9 mouse cellular contexts compared by ENCODE assay signal in the genomic region with DNA sequence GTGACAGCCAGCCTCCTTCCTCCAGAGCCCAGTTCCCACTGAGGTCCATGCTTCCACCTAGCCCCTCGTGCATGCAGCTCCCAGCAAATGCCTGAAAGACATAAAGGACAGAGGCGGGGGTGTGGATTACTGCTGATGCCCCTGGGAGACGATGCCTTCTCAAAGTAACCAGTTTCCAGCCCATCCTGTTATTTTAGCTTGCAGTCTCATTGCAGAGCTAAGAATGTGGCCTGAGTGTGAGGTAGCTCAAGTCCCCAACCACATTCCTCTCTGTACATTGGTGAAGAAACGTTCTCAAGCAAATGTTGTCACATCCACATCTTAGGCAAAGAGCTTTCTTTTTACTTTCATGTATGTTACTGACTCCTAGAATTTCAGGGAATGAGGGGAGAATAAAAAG. TPM values are rescaled to one million over a fixed set of nuclear protein-coding genes. Genes with fewer than 3 reads are reported as not detected.
DNase-seq lines count a peak whose midpoint lies in the region; ATAC-seq and TF ChIP-seq lines count a peak whose summit lies in the region.
"Had no signal": no experiment of that assay in that cellular context is flagged by ENCODE, and none has a peak within 500 bp of the region (broad histone marks: within the 10 kb centered on the region; RNA-seq: fewer than 3 reads in every experiment).

A gene (minus strand): TSS at position 101 of the 400 bp plus-strand sequence.

- H3ac ChIP-seq in C2C12 (ENCODE audit: control insufficient read depth, insufficient read length, low read depth): no peak within 1 kb of the TSS

- no peak within 1 kb of the TSS for H3K9ac ChIP-seq in intestine, embryonic 14.5 days (ENCODE audit: low read length)
- H3K9ac ChIP-seq in intestine, embryonic 16.5 days (ENCODE audit: low read depth, low read length): no peak within 1 kb of the TSS
- H3K9ac ChIP-seq in embryonic facial prominence, embryonic 11.5 days (replicated peaks; ENCODE audit: low read length): no peak within 1 kb of the TSS

- no peaks in the 10 kb centered on the region for H3K79me3 ChIP-seq in C2C12 (ENCODE audit: low read depth)

- no peaks in the 10 kb centered on the region for H3K79me2 ChIP-seq in C2C12 (ENCODE audit: control insufficient read depth, insufficient read depth)

- TF ChIP-seq CTCF in C2C12 (IDR thresholded peaks at IDR 0.05; ENCODE audit: control insufficient read depth, insufficient read depth, insufficient read length): no peak

- H3K4me1 ChIP-seq in intestine, embryonic 14.5 days (replicated peaks; ENCODE audit: control insufficient read depth, insufficient read depth, low read length): peaks cover 12% of the 10 kb centered on the region
- peaks cover 2% of the 10 kb centered on the region; the same call in 1 of the 2 replicates for H3K4me1 ChIP-seq in intestine, embryonic 16.5 days (ENCODE audit: control insufficient read depth, insufficient read depth, low read length)
- peaks cover 8% of the 10 kb centered on the region for H3K4me1 ChIP-seq in embryonic facial prominence, embryonic 11.5 days (ENCODE audit: control insufficient read depth, insufficient read depth, low read length)

- no peak within 1 kb of the TSS for H3K4me2 ChIP-seq in intestine, embryonic 14.5 days (ENCODE audit: low read length)
- no peak within 1 kb of the TSS for H3K4me2 ChIP-seq in intestine, embryonic 16.5 days (ENCODE audit: low read depth, low read length)
- H3K4me2 ChIP-seq in embryonic facial prominence, embryonic 11.5 days (ENCODE audit: low read depth, low read length): no peak within 1 kb of the TSS

- H3K4me3 ChIP-seq in intestine, embryonic 14.5 days (ENCODE audit: low read depth, low read length): no peak within 1 kb of the TSS
- no peak within 1 kb of the TSS for H3K4me3 ChIP-seq in intestine, embryonic 16.5 days (ENCODE audit: low read length)
- H3K4me3 ChIP-seq in C2C12 (ENCODE audit: insufficient read depth, poor library complexity, severe bottlenecking): no peak within 1 kb of the TSS
- no peak within 1 kb of the TSS for H3K4me3 ChIP-seq in embryonic facial prominence, embryonic 11.5 days (ENCODE audit: low read depth, low read length)

- no peak for ATAC-seq in intestine, embryonic 14.5 days (replicated peaks; ENCODE audit: low FRiP score, low TSS enrichment, low read depth)
- ATAC-seq in intestine, embryonic 16.5 days: no peak
- no peak for ATAC-seq in embryonic facial prominence, embryonic 11.5 days (replicated peaks; ENCODE audit: insufficient number of reproducible peaks, low FRiP score, low TSS enrichment, low read depth)
- no peak for ATAC-seq in activated CD4-positive, CD25-positive, alpha-beta regulatory T cell, adult 4 months

- no peaks in the 10 kb centered on the region for H3K27me3 ChIP-seq in intestine, embryonic 14.5 days (replicated peaks; ENCODE audit: control insufficient read depth, insufficient read depth, low read length)
- no peaks in the 10 kb centered on the region for H3K27me3 ChIP-seq in intestine, embryonic 16.5 days (replicated peaks; ENCODE audit: control insufficient read depth, insufficient read depth, low read length)
- peaks cover 6% of the 10 kb centered on the region for H3K27me3 ChIP-seq in C2C12 (ENCODE audit: control insufficient read depth, insufficient read depth, insufficient read length)
- no peaks in the 10 kb centered on the region for H3K27me3 ChIP-seq in embryonic facial prominence, embryonic 11.5 days (ENCODE audit: control insufficient read depth, insufficient read depth, low read length)

- H3K27ac ChIP-seq in intestine, embryonic 14.5 days (ENCODE audit: low read depth): no peak within 1 kb of the TSS
- H3K27ac ChIP-seq in intestine, embryonic 16.5 days (ENCODE audit: low read length): no peak within 1 kb of the TSS
- H3K27ac ChIP-seq in embryonic facial prominence, embryonic 11.5 days (replicated peaks; ENCODE audit: low read depth, low read length): no peak within 1 kb of the TSS

- no peaks in the 10 kb centered on the region for H3K36me3 ChIP-seq in intestine, embryonic 14.5 days (ENCODE audit: control insufficient read depth, insufficient read depth, low read length)
- no peaks in the 10 kb centered on the region for H3K36me3 ChIP-seq in intestine, embryonic 16.5 days (ENCODE audit: control insufficient read depth, insufficient read depth, low read length)
- no peaks in the 10 kb centered on the region for H3K36me3 ChIP-seq in C2C12 (ENCODE audit: control insufficient read depth, insufficient read depth)
- H3K36me3 ChIP-seq in embryonic facial prominence, embryonic 11.5 days (replicated peaks; ENCODE audit: control insufficient read depth, insufficient read depth, low read depth, low read length): no peaks in the 10 kb centered on the region

- intact Hi-C loops in heart, postnatal 25 days (cut with DNase I): loop anchor here (5.0 kb wide), 1 partner anchor 38 kb away; no protein-coding TSS in a partner anchor

- 66% methylated on average over 4 of the region's 4 CpGs for WGBS in intestine, embryonic 14.5 days
- 59% methylated on average over 4 of the region's 4 CpGs for WGBS in intestine, embryonic 16.5 days
- 32% methylated on average over 4 of the region's 4 CpGs for WGBS in embryonic facial prominence, embryonic 11.5 days

- DNase-seq in intestine, embryonic 14.5 days (ENCODE audit: low spot score): no peak
- no peak for DNase-seq in embryonic facial prominence, embryonic 11.5 days (ENCODE audit: low spot score)
- DNase-seq in heart, postnatal 25 days (ENCODE audit: low spot score): no peak
- no peak for DNase-seq in natural killer cell, adult 2 months (ENCODE audit: low spot score in 2 of 2)
- DNase-seq in embryo, embryonic 10.5 days (ENCODE audit: low spot score): no peak

- H3K9me3 ChIP-seq in intestine, embryonic 14.5 days (ENCODE audit: control insufficient read depth, low read length): 0 out of 2 replicates have a peak, but pooled peaks cover 3% of the 10 kb centered on the region
- no peaks in the 10 kb centered on the region for H3K9me3 ChIP-seq in intestine, embryonic 16.5 days (ENCODE audit: control insufficient read depth, low read length)
- H3K9me3 ChIP-seq in embryonic facial prominence, embryonic 11.5 days (replicated peaks; ENCODE audit: control insufficient read depth, low read length): no peaks in the 10 kb centered on the region

TF ChIP-seq in C2C12, 6 proteins besides CTCF, POLR2A, EP300 and RAD21:
- TF ChIP-seq FOSL1 (IDR thresholded peaks at IDR 0.05; ENCODE audit: insufficient read depth, low read length, poor library complexity, severe bottlenecking): no peak
- TF ChIP-seq CEBPB (IDR thresholded peaks at IDR 0.05; ENCODE audit: low read depth): no peak
- no peak for TF ChIP-seq MYOD1 (IDR thresholded peaks at IDR 0.05; ENCODE audit: control insufficient read depth, insufficient read length, low read depth)
- no peak for TF ChIP-seq USF1 (IDR thresholded peaks at IDR 0.05; ENCODE audit: low read depth)
- no peak for TF ChIP-seq MAX (IDR thresholded peaks at IDR 0.05)
- TF ChIP-seq MYOG (IDR thresholded peaks at IDR 0.05; ENCODE audit: control insufficient read depth, extremely low read depth, insufficient read length): no peak
TF ChIP-seq in C2C12: peak in this region for 0.

RNA-seq across cellular contexts. Expression of the gene that starts here (rescaled TPM):
- polyA plus RNA-seq in intestine, embryonic 14.5 days (2014; fragmentation: Nextera tagmentation; extraction: Ambion mirVana): 22.4 and 23.6 TPM in 2 replicates
- 8.1 and 8.4 TPM in 2 replicates for polyA plus RNA-seq in intestine, embryonic 16.5 days (2015; fragmentation: Nextera tagmentation; extraction: Ambion mirVana)
- polyA plus RNA-seq in C2C12 (2012; fragmentation: generic; extraction: Trizol): 17.3 TPM
- 28.3 and 28.6 TPM in 2 replicates for polyA plus RNA-seq in embryonic facial prominence, embryonic 11.5 days (2014; fragmentation: Nextera tagmentation; extraction: Ambion mirVana)
- 10 to 100 TPM; 57.9 to 59.9 TPM for total RNA-seq in heart, postnatal 25 days (2021)
- under 1 TPM; 0.32 to 0.57 TPM for polyA plus RNA-seq in activated CD4-positive, CD25-positive, alpha-beta regulatory T cell, adult 4 months (2017; shearing (Covaris generic))
- total RNA-seq: granulocyte monocyte progenitor cell, adult 5-6 weeks had no signal
